ENCODE assay signal across 9 mouse cellular contexts in genomic region chr15:97195628-97196027, GRCm38 (mm10). TPM values are rescaled to one million over a fixed set of nuclear protein-coding genes. Genes with fewer than 3 reads are reported as not detected.
DNase-seq lines count a peak whose midpoint lies in the region; ATAC-seq and TF ChIP-seq lines count a peak whose summit lies in the region.
"Had no signal": no experiment of that assay in that cellular context is flagged by ENCODE, and none has a peak within 500 bp of the region (broad histone marks: within the 10 kb centered on the region; RNA-seq: fewer than 3 reads in every experiment).

No protein-coding gene starts in this region.

- no peak overlapping the region for H3K27ac ChIP-seq in kidney, adult 2 months (ENCODE audit: insufficient read depth, low read depth, low read length)
- H3K27ac ChIP-seq: embryonic facial prominence, embryonic 13.5 days had no signal

- ATAC-seq in CD4-positive, CD25-positive, alpha-beta regulatory T cell, adult 4 months: peak; percentile 79

- H3K27me3 ChIP-seq in kidney, adult 2 months (replicated peaks; ENCODE audit: control insufficient read depth, insufficient read depth, low read length): no peaks in the 10 kb centered on the region
- H3K27me3 ChIP-seq: embryonic facial prominence, embryonic 13.5 days had no signal

- 0% methylated on average over 1 of the region's 1 CpGs for WGBS in kidney, adult 2 months
- 0% methylated on average over 1 of the region's 1 CpGs for WGBS in lung, adult 2 months

- no peak overlapping the region for H3K4me3 ChIP-seq in kidney, adult 2 months (ENCODE audit: insufficient read depth, low read depth, low read length)
- H3K4me3 ChIP-seq in lung, adult 2 months (replicated peaks; ENCODE audit: extremely low read depth, low read depth, low read length): no peak overlapping the region
- H3K4me3 ChIP-seq: embryonic facial prominence, embryonic 13.5 days had no signal

- no peak for TF ChIP-seq POLR2A in kidney, adult 2 months (IDR thresholded peaks at IDR 0.05; ENCODE audit: low read depth, low read length)
- no peak for TF ChIP-seq POLR2A in lung, adult 2 months (IDR thresholded peaks at IDR 0.05; ENCODE audit: borderline replicate concordance, extremely low read depth, low read depth, low read length)

- H3K4me1 ChIP-seq in kidney, adult 2 months (ENCODE audit: control insufficient read depth, insufficient read depth, low read length): no peaks in the 10 kb centered on the region
- no peaks in the 10 kb centered on the region for H3K4me1 ChIP-seq in lung, adult 2 months (ENCODE audit: control insufficient read depth, insufficient read depth, low read length)
- H3K4me1 ChIP-seq: embryonic facial prominence, embryonic 13.5 days had no signal

- peak; percentile 58 for DNase-seq in kidney, adult 2 months
- DNase-seq in kidney, adult 18-20 months: no peak
- DNase-seq in T-cell, adult 2 months (ENCODE audit: low spot score): peak; percentile 34
- DNase-seq in heart, postnatal 4 days: peak; percentile 44
- no peak for DNase-seq in lung, adult 2 months
- DNase-seq in thymus, postnatal 14 days: peak; percentile 41
- DNase-seq in adrenal gland, postnatal 25 days: no peak

- H3K36me3 ChIP-seq in kidney, adult 2 months (ENCODE audit: control insufficient read depth, insufficient read depth, low read length): no peaks in the 10 kb centered on the region
- H3K36me3 ChIP-seq: embryonic facial prominence, embryonic 13.5 days had no signal

- no peak for TF ChIP-seq CTCF in kidney, adult 2 months (conservative IDR thresholded peaks at IDR 0.05; ENCODE audit: insufficient read depth, insufficient read length, low read depth, low read length)
- peak; percentile 2; the same call in 1 of the 2 replicates for TF ChIP-seq CTCF in lung, adult 2 months (IDR thresholded peaks at IDR 0.05; ENCODE audit: insufficient read depth, low read length)

RNA-seq across cellular contexts. Expression of gene Pced1b, which starts 51.3 kb away (rescaled TPM):
- polyA plus RNA-seq in kidney, adult 2 months (2012; rRNA removed): 5.4 and 8.2 TPM in 2 replicates
- polyA plus RNA-seq in CD4-positive, CD25-positive, alpha-beta regulatory T cell, adult 4 months (2017; shearing (Covaris generic)): 10 to 100 TPM; 58.0 to 62.0 TPM
- 1 to 10 TPM; 4.8 to 5.1 TPM for total RNA-seq in heart, postnatal 4 days (2021)
- 19.8 and 24.8 TPM in 2 replicates for polyA plus RNA-seq in lung, adult 2 months (2012; rRNA removed)
- 22.4 and 27.6 TPM in 2 replicates for total RNA-seq in adrenal gland, postnatal 25 days (2021)

RNA-seq across cellular contexts. Expression of gene Amigo2, which starts 51.5 kb away (rescaled TPM):
- polyA plus RNA-seq in kidney, adult 2 months (2012; rRNA removed): 0.77 and 0.99 TPM in 2 replicates
- polyA plus RNA-seq in CD4-positive, CD25-positive, alpha-beta regulatory T cell, adult 4 months (2017; shearing (Covaris generic)): 1 to 10 TPM in 1 of 2 experiments, under 1 TPM in 1; 0.77 to 1.8 TPM
- total RNA-seq in heart, postnatal 4 days (2021): 1 to 10 TPM; 6.2 to 6.8 TPM
- 4.2 and 4.9 TPM in 2 replicates for polyA plus RNA-seq in lung, adult 2 months (2012; rRNA removed)
- 6.1 and 7.4 TPM in 2 replicates for total RNA-seq in adrenal gland, postnatal 25 days (2021)

Comparison
In these comparisons a context has a peak if more than half of its experiments do, and no peak if none do; other contexts are left out.
1. DNase-seq: peak in kidney, adult 2 months (single experiment), T-cell, adult 2 months (single experiment), heart, postnatal 4 days (single experiment) and thymus, postnatal 14 days (single experiment); none in kidney, adult 18-20 months (single experiment), lung, adult 2 months (single experiment) and adrenal gland, postnatal 25 days (single experiment).